Mouse (Mus musculus) urinary bladder, postnatal 25 days (tissue): ENCODE data around the gene Ccdc6.

ENCODE experiments used
- DNase-seq: peaks from one replicate; pipeline ENCODE4 v3.0.0; 2022; ENCODE audit warnings: low spot score

Gene Ccdc6

GRCm38 (mm10) chr10:70095031-70095470 lies 1.9 kb upstream of the Ccdc6 start:
- peak; percentile 55 for DNase-seq

- DNase-seq, result no peak
Measured at GRCm38 (mm10) chr10:70095506-70096270, 1.2 kb upstream of the Ccdc6 start.

- DNase-seq, result peak; percentile 38
Measured at GRCm38 (mm10) chr10:70097291-70097901, 475 bp downstream of the Ccdc6 start.

- peak; percentile 59 for DNase-seq
Measured at GRCm38 (mm10) chr10:70097911-70098569, 1.1 kb downstream of the Ccdc6 start.

- no peak for DNase-seq
Measured at GRCm38 (mm10) chr10:70098626-70099025, 1.7 kb downstream of the Ccdc6 start.

GRCm38 (mm10) chr10:70099052-70099451 lies 2.1 kb downstream of the Ccdc6 start:
- no peak for DNase-seq

- DNase-seq, result no peak
Measured at GRCm38 (mm10) chr10:70102086-70102485, 5.2 kb downstream of the Ccdc6 start.

DNA sequence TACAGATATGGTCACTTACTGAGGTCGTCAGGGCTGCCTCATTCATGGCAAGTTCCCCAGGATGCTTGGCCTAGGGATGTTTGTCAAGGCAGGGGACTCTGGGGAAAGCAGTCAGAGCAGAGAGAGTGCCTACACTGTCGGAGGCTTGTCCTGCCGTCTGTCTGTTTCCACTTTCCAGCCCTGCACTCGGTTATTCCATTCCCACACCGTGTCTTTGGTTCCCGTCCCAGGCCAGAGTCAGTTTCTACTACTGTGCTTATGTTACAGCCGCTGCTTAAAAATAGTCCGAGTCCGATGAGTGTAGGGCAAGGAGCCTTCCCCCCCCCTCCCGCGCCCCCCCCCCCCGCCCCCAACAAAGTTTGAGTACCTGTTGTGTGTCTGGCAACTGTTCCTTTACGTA lies 11.1 kb downstream of the Ccdc6 start:
- DNase-seq, result no peak

- DNase-seq, result no peak
Measured at GRCm38 (mm10) chr10:70109974-70110373, 13.1 kb downstream of the Ccdc6 start.

- DNase-seq, result no peak
Measured at GRCm38 (mm10) chr10:70110815-70111214, 13.9 kb downstream of the Ccdc6 start.

DNA sequence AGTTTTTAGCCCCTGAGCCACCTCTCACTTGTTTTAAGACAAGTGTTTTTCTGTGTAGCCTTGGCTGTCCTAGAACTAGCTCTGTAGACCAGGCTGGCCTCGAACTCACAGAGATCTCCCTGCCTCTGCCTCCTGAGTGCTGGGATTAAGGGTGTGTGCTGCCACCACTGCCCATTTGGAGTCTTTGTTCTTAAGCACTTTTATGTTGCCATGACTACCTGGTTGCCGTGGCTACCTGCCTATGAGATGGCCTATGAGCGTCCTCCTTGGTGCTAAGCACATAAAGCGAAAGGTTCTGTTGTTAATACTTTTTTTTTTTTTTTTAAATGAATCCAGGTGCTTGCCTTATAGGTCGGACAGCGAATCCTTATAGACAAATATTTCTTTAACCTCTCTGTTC lies 14.7 kb downstream of the Ccdc6 start:
- DNase-seq, result no peak

GRCm38 (mm10) chr10:70114048-70114635 lies 17.2 kb downstream of the Ccdc6 start:
- no peak for DNase-seq

DNA sequence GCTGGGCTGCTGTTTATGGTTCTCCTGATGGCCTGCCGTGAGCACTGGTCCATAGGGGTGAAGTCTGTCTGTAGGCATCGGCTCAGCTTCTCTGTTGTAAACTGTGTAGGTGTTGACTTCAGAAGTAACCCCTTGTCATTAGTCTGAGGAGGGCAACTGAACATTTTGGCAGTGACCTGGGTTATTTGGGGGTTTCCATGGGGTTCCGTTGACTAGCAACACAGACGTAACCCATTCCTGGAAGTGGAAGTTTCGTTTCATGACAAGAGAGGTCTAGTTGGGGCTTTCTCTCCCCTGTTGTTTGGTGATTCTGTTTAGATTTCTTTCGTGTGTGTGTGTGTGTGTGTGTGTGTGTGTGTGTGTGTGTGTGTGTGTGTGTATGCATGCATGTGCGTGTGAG lies 19.5 kb downstream of the Ccdc6 start:
- DNase-seq, result no peak

- DNase-seq, result no peak
Measured at GRCm38 (mm10) chr10:70119451-70119850, 22.5 kb downstream of the Ccdc6 start.

DNA sequence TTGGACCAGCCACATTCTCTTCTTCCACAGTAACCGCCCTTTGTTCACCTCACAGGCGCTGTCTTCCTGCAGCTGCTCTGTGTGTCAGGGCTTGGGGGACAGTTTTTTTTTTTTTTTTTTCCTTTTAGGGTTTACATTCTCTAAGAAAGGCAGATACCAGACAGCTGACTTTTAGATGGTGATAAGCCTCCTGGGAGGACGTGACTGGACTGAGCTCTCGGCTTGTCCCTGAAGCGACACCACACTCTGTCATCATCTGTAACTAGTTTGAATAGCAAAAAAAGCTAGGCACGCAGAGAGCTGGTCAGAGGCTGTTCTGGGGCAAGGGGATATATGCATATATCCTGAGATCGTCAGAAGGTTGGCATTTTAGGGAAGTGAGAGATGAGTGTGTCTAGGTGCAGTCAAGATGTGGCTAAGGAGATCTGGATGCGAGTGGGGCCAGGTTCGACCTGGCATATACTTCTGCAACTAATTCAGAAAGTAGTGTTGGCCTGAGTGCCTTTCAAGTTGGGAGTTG lies 23.0 kb downstream of the Ccdc6 start:
- DNase-seq, result no peak

DNA sequence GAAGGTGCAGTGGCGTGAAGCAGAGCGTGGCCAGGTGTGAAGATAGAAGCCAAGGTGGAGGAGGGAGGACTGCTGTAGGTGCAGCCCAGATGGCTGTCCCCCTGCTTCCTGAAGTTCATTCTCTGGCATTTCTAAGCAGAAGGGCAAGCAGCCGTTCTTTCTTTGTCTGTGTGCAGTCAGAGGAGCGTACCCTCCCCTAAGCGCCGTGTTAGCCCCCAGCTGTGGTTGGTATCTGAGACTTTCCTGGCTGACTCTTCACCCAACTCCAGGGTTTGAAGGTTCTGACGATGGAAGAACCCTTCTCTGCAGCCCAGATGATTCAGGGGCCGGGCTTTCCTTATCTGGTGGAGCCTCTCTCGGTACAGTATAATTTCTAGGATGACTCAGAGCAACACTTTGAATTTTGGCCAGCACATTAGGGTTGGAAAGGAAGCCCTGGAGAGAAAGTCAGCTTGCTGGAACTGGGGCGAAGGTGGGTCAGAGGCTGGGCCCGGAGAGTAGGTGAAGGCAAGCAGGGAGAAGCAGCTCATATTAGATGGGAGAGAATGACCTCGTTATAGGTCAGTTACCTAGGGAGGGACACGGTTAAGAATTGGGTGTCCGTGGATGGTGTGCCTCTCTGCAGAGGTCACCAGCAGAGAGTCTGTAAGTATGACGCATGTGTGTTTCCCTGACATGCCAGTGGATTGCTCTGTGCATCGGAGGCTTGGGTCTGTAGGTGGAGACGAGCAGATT lies 23.9 kb downstream of the Ccdc6 start:
- peak; percentile 46 for DNase-seq

DNA sequence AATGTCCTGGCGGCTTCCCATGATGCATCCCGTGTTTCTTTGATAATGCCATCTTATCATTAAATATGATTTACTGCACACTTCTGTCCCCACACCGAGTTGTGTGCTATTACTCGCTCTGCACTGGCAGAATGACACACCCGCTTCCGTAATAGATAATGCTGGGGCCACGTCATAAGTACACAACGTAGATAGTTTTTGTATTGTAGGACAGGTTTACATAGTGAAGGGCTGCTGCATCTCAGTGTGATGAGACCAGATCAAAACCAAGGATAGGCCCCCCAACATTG lies 24.4 kb downstream of the Ccdc6 start:
- no peak for DNase-seq

GRCm38 (mm10) chr10:70123454-70123853 lies 26.5 kb downstream of the Ccdc6 start:
- no peak for DNase-seq

DNA sequence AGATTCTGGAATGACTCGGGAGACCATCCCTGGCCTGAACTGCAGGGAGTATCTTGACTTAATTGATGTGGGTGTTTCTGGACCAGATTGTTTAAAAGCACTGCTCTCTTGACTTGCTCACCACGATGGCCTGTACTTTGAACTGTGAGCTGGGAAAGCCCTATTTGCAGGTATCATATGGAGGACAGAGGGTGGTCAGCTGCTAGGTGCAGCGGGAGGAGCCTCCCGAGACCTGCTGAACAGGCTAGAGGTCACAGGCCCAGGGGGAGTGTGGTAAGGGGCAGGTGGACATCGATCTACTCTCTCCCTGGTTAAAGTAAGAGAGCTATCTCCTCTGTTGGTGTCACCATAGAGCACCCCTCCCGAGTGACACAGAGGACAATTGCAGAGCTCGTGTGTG lies 28.6 kb downstream of the Ccdc6 start:
- DNase-seq, result no peak

DNA sequence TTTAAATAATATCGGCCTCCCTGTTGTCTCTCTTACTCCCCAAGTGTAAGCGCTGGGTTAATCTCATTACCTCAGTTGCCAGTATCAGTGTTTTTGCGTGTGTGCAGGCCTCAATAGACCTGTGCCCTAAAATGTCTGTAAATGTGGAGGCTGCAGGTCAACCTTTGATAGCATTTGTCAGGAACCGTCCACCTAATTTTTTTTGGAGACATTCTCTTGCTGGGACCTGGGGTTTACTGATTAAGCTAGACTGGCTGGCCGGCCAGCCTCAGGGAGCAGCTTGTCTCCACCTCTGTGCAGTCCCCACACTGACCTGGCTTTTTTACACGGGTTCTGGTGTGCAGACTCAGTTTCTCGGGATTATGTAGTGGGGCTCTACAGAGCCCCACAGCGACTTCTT lies 30.4 kb downstream of the Ccdc6 start:
- no peak for DNase-seq

GRCm38 (mm10) chr10:70128408-70128807 lies 31.5 kb downstream of the Ccdc6 start:
- no peak for DNase-seq

DNA sequence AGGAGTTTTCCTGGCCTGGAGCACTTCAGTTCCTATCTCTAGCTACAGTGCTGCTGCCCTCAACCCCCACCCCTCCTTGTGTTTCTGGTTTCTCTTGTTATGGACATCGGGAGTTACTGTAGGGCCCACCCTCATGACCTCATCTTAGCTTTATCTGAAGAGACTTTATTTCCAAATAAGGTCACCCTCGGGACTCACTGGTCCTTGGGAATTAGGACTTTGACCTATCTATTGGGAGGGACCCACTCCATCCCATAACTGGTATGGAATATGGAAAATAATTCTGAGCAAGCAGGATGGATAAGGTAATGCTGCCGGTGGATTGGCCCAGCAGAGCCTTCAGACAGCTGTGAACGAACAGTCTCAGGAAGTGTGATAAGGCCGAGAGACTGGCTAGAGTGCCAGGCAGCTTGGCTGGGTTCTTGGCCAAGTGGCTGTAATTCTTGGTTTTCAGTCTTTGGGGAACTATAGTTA lies 35.2 kb downstream of the Ccdc6 start:
- DNase-seq, result no peak
